Mouse (Mus musculus) brain, embryonic 14.5 days (tissue): ENCODE data around the gene Zbtb32.

Experiments used
- CTCF ChIP-seq: fragments of 200-500 bp; IDR thresholded peaks from 2 replicates; pipeline ENCODE4 v1.5.1; 2012; ENCODE audit warnings: inconsistent platforms, mild to moderate bottlenecking, moderate library complexity, borderline replicate concordance; ENCODE audit not compliant: insufficient read depth, insufficient read length; ENCODE audit errors: extremely low read depth
- POLR2A ChIP-seq: fragments of 200-500 bp; IDR thresholded peaks from 2 replicates; pipeline ENCODE4 v1.6.1; 2012; ENCODE audit warnings: mild to moderate bottlenecking, inconsistent platforms, borderline replicate concordance; ENCODE audit not compliant: poor library complexity, insufficient read depth, insufficient read length, severe bottlenecking; ENCODE audit errors: extremely low read depth

DNA sequence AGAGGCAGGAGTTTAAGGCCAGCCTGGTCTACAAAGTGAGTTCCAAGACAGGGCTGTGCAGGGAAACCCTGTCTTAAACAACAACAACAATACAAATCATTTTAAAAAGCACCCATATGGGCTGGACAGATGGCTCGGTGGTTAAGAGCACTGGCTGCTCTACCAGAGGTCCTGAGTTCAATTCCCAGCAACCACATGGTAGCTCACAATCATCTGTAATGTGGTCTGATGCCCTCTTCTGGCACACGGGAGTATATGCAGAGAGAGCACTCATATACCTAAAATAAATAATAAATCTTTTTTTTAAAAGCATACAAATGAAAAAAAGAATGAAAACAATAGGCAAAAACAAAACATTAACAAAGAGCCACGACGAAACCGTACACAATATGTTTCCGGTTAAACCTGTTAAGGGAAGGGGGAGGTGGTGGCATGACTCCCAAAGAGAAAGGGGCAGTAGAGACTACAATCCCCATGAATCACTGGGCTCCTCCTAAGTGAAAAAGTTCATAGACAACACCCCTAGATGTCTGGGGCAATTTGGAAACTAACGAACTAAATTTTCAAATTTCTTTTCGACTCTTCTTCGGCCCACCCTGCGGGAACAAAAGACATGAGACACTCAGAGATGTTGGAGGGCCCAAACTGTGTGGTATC is 47.1 kb downstream of the Zbtb32 start:
- TF ChIP-seq CTCF: peak; percentile 28; the same call in 1 of the 2 replicates
- TF ChIP-seq POLR2A: no peak
